Mouse (Mus musculus) heart, adult 11 months (tissue): ENCODE measurements at regions not wholly inside any gene's neighbourhood (a gene's known extent, or its start where the extent isn't known, plus 50 kb on each side); places are given as distances from the start of the nearest gene placed in this dataset.
A peak's percentile ranks its signal among the peaks of the same experiment; 100 is the strongest.
"Not testable (repeated sequence)": the region's sequence is repeated elsewhere in the genome, so short reads cannot be mapped to it uniquely, and the experiment has no call there.

ENCODE experiments used
- DNase-seq: peaks from one replicate; pipeline ENCODE4 v3.0.0; 2022

DNA sequence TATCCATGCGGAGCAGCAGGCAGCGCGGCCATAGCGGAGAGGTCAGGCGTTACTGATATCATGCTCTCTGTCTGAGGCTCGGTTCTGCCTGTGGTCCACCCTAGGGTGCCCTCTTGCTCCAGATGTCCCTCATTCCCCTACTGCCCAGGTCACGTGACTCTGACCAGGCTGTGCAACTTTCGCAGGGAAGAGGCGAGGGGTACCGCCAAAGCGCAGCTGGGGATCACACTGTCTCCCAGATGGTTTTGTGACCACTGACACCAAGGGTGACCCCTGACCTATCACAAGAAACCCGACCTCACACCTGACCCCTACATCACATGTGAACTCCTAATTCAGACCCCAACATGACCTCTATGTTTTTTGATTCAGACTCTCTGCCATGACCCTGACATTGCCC, 50.8 kb downstream of the Gm10139 start:
- peak; percentile 87 for DNase-seq

DNA sequence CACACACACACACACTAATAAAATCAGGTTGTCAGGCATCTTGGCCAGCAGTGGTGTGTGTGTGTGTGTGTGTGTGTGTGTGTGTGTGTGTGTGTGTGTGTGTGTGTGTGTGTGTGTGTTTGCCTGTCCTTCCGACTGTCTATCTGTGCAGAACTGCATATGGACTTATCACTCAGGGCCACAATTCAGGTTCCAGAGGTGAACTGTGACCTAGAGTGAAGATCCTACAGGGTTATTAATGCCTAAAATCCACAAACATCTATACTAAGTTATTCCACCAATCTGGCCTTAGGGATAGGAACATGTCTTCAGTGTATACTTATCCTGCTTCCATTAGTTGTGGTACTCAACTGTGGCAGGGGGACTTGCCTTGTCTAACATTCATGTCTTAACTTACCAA, 73.8 kb downstream of the Gm10139 start:
- not testable (repeated sequence) for DNase-seq

DNA sequence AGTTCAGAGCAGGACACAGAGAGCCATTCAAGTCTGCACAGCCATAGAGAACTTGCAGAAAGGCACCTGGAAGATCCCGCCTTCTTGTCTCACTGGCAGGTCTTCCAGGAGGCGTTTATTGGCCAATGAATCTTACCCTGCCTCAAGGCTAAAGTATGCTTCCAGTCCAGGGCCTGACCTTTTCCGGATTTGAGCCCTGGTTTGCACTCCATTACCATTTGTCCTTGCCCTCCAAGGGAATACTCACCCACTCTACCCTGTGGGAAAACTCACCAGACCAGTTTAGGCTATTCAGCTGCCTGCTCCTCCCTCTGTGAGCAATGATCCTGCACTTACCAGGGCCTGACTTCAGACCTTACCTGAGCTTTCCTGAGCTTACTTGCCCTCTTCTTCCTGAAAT, 107.7 kb downstream of the Gm10139 start:
- DNase-seq = not testable (repeated sequence)

DNA sequence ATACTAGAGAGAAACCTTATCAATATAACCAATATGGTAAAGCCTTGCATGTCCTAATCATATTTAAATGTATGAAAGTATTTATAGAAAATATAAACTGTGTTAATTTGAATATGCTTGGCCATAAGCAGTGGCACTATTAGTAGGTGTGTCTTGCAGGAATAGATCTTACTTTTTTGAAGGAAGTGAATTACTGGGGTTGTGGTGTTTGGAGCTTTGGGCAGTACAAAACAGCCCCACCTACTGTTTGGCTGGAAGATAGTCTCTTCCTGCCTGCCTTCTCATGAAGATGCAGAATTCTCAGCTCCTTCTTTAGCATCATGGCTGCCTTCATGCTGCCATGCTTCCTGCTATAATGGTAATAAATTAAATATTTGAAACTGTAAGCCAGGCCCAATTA, 137.8 kb downstream of the Gm10139 start:
- peak; percentile 40 for DNase-seq

DNA sequence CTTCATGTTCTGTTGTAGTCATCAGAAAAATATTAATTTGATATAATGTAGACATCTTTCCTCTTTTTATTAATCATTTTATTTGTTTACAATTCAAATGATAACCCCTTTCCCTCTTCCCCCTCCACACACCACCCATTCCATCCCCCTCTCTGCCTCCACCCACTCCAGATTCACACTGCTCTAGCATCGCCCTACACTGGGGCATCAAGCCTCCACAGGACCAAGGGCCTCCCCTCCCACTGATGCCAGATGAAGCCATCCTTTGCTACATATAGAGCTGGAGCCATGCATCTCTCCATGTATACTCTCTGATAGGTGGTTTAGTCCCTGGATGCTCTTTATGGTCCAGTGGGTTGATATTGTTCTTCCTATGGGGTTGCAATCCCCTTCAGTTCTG, 147.4 kb downstream of the Gm10139 start:
- peak; percentile 91 for DNase-seq
